Mouse (Mus musculus) cerebellum, postnatal 4 days (tissue): ENCODE measurements around the gene Zscan18.
"Not testable (repeated sequence)": the region's sequence is repeated elsewhere in the genome, so short reads cannot be mapped to it uniquely, and the experiment has no call there.

Experiments used
- DNase-seq, 2 experiments: peaks; one replicate each; pipeline ENCODE4 v3.0.0; 2022; ENCODE audit warnings: low spot score in 2 of 2, mixed read lengths in 1 of 2

The Zscan18 gene

DNA sequence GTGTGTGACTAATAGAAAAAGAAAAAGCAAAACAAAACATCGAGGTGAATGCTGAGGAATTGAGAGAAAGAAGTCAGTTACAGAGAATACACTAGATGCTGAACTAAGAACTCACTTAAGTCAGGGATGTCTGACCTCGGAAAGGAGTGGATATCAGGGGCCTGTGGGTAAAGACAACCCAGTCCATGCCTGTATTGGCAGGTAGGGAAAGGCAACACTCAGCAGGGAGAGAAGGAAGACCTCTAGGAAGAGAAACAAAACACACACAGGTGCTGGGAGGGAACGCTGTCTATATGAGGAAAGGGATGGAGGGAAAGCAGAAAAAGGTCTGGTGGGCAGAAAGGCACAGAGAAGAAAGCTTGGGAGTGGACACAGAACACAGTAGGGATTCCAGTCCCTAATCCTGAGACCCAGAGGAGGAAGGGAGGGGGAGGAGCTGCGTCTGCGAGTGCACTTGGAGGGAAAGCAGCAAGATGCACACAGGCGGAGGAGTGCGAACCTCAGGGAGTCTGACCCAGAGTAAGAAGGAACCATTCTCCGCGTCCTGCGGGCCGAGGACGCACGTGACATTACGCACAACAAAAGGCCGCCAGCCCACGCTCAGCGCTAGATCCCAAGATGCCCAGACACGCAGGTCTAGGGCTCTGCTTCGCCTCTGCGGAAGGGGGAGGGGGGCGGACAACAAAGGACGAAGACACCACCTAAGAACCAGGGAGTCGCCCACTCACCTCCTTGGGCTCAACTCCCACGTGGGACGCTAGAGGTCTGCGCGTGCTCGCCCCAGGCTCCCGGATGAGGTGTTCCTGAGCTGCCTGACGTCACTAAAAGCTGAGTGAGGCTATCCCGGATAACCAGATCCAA, at the start of gene Zscan18:
Zscan18 (minus strand) TSS at position 770 of the 861 bp plus-strand sequence.
- peak; percentile 49 to 74 for DNase-seq

DNA sequence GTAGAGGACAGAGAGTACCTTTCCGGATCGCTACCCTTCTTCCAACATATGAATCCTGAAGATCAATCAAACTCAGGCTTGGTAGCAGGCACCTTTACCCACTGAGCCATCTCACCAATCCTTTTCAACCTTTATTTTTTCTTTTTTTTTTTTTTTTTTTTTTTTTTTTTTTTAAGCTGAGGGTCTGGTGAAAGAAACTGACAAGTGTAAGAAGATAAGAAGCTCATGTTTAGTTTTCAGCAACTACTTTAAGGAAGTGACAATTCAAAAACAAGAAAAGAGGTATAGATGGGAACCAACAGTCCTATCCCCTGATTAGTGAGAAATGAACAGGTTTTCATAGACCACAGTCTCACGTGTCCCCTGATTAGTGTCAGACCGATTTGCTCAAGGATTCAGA, 32.3 kb upstream of the Zscan18 start:
- no peak for DNase-seq

DNA sequence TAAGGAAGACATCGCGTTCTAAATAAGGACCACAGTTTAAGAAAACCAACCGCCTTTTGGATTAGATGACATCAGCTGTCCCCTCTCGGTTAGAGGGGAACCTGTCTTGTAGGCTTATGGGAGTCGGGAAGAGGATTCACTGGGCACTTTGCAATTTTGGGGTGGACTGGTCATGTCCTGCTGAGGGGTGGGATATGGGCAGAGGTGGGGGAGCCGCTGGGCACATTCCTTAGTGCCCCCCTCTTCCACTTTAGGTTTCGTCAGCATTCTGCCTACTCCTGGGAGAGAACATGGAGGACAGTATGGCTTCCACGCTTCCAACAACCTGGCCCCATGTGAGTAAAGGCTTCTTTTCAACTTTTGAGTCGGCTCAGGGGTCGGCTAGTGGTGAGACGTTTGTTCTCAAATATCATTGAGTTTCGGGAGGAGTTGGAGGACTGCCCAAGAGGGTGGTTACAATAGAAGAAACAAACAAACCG, 31.8 kb upstream of the Zscan18 start:
- peak in 1 of 2 experiments; percentile 10 for DNase-seq

DNA sequence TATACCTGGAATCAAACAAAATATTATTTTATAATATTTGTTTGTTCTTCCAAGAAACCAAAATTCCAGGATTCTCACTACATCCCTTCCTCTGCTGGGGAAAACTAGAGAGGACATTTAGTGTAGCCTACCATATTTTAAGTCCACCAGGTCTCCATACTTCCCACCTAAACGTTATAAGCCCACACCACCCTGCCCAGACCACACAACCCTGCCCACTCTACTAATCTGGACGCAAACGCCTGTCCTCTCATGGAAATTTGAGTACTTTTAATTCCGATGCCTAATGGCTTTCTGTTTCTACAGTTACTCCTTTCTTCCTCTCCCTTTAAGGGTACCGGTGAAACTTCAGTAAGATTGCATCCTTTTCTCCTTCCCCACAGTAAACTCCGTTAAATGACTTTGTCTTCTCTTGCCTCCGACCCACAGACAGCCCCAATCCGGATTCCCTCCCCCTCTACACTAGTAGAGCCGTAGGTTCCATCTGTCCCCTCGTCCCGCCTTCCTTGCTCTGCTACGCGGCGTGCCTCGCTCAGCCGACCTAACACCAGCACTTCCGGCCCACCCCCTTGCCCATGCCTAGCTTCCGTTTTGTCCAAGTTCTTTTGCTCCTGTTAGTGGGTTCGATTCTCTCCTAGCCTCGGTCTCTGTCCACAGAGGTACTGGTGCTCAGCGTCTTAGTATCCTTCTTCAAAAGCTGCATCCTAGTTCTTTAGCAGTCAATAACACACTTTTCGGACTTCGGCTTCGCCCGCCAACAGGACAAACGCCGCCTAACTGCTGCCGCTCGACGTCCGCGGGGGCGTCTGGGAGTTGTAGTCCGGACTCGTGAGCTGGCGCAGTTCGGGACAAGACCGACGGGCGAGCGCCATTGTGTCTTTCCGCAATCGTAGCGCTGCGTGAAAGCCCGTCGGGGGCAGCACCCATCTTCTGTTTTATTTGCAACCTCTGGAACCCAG, 31.0 kb upstream of the Zscan18 start, which contains the start of gene Zfp110:
Zfp110 (plus strand) TSS at position 600 of the 959 bp plus-strand sequence.
- peak; percentile 54 to 79 for DNase-seq

DNA sequence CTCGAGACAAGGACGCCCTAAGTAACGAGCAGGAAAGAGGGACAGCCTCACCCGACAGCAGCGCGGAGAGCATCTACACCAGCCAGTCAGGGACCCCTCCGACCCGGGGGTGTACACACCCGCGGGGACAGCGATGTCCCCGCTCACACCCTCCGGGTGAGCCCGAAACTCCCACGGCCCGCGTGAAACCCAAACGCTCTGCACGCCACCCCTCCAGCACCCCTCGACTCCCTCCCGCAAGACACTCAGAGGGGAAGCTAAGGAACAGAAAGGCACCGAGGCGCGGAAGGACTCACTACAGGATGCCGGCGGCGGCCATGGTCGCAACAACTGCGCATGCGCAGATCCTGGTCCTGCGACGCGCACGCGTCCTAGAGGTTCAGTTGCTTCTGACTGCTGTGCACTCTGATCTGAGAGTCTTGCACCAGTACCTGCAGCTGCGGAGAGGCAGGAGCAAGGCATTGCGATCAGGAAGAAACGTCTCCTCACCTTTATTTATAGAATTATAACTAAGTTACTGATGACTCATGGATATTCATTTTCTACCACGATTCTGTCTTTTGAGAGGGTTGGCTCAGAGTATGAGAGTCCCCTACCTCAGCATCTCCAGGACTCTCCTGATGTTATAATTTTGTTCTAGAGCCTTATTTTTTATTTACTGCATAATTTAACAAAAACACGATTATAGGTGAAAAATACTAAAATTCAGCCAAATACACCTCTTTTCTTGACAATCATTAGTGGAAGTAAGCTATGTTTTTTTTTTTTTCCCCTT, 15.3 kb upstream of the Zscan18 start, which contains the start of gene Zfp329:
Zfp329 (minus strand) TSS at position 338 of the 775 bp plus-strand sequence.
- DNase-seq, result peak; percentile 83 to 92

DNA sequence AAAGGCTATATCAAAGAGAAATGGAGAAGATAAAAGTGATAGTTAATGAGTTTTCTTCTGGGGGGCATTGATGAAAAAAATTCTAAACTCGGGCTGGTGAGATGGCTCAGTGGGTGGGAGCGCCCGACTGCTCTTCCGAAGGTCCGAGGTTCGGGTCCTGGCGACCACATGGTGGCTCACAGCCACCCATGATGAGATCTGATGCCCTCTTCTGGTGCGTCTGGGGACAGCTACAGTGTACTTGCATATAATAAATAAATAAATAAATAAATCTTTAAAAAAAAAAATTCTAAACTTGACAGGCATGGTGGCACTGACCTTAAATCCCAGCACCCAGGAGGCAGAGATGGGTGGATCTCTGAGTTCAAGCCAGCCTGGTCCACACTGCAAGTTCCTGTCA, 12.1 kb upstream of the Zscan18 start:
- no peak for DNase-seq

DNA sequence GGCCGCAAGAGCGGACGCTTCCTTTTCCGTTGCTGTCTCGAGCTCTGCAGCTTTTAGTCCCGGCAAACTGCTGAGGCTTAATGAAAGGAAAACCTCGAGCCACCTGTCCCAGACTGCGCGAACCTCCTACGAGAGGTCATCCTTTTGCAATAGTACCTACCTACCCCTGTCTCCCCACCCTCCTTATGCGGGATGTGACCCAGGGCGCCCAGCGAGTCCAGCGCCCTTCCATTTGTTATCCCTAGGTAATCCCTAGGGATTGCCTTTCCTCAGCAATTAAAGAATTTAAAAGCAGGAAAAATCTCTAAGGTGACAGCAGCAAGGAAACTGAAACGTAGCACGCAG, 264 bp upstream of the Zscan18 start:
- no peak for DNase-seq

DNA sequence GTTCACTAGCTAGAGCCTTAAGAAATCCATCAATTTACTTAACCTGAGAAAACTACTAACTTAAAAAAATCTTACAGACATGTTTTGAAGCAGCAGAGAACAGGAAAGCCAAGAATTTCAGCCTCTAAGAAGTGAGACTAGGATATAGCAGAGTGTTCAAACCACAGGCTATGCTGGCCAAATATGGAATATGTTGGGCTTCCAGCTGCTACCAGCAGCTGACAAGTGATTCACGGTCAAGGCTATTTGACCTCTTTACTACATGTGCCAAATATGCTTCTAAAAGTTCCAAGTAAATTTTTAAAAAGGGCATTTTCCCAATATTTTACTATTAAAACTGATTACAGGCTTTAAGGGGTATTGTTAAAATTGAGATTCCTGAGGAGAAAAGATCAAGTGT, 3.9 kb downstream of the Zscan18 start:
- DNase-seq, result no peak

DNA sequence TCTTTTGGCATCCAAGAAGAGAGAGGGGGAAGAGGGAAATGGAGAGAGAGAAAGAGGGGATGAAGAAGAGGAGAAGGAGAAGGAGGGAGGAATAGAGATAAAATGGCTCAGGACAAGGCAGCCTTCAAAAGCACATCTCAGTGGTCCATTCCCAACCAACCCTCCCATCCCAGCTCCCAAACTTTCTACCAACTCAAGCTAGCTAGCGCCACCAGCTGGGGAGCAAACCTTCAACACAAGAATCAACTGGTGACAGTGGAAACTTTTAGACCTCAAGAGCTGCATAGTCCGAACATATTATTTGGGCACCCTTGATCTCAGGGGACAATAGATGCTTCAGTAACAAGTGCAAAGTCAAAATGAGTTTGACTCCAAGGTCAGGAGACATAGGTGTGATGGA, 5.5 kb downstream of the Zscan18 start:
- DNase-seq, result no peak

DNA sequence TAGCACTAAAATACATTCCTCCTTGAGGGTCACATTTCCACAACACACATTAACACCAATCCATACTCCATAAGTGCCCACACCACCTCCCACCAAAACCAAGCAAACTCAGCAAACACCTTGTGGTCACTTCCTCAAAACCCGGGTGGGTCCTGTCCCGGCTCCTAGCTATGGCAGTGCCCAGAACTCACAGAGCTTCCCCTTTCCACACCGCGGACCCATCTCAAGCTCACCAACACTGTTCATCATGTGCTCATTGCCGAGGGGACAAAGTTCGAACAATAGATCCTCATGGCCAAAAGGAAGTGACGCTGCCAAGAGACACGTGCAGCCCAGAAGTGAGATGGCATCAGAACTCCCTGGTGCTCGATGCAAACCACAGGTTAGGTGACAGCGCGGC, 10.8 kb downstream of the Zscan18 start:
- not testable (repeated sequence) for DNase-seq

DNA sequence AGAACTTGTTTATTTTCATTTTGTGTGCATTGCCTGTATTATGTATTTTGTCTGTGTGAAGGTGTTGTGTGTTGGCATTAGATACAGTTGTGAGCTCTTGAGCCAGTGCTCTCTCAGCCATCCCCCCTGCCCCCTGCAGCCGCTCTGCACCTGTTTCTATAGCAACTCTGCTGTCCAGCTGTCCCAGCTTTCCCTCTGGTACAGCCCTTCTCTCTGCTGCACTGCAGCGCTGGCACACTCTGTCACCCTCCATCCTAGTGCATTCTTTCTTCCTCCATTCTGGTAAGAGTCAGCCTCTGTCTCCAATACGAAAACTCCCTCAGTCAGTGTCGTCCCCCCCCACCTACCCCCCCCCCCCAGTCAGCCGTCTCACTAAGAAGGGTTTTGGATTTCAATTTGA, 15.4 kb downstream of the Zscan18 start:
- DNase-seq, result no peak

DNA sequence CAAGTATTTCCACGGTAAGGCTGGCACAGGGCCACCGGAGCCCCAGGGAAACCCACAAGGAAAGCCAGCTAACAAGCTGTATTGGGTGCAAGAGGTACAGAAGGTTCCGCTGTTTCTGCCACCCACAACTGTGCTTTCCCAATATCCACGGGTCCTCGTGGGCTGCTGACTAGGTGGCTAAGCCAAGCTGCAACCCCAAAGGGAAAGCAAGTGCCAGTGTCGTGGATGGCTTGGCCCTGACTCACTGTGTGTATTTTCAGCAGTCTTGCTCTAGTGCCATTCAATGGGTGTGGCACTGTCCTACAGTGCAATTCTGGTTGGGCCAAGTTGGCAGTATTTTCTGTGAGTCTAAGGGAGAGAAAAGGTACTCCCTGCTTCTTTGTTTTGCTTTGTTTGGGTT, 16.1 kb downstream of the Zscan18 start:
- DNase-seq, result no peak

DNA sequence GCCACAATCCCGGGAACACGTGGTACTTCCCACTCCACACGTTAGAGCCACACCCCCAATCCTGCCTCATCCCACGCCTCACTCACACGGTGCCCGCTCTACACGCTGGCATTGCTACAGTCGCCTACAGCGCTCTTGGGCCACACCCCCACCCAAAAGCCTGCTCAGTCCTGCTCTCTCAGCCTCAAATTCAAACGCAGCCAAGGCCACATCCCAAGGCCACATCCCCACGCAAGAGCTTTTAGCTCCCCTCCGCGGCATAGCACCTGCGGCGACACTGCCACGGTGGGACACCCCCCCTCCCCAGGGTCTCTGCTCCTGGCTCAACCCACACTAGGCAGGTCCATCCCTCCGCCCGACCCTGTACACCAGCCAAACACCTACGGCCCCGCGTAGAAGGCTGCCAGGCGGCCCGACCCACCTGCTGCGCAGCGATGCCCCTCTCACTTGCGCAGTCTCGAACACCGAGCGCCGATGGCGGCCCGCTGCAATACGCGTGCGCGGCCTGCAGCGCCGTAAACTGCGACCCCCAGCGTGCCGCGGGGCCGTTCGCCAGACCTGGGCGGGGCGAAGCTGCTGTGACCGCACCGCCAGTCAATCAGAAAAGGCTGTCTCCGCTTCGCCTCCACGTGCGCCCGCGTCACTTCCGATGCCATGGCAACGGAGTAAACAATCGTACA, 23.1 kb downstream of the Zscan18 start:
- DNase-seq, result peak; percentile 85 to 93

DNA sequence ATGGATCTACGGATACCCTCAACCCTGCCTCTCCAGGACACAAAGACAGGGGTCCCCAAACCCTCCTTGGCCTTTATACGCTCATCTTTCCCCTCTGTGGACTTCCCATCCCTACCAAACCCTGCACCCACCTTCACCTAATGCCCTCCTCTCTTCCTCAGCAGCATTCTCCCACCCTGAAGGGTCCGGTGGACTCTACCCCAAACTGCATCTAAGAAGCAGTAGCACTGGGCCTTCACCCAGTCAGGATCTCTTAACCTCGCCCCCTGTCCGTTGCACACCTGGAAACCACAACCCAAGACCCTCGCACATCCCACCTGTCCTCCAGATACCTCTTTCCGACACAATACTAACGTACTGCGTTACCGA, 23.7 kb downstream of the Zscan18 start:
- no peak for DNase-seq

DNA sequence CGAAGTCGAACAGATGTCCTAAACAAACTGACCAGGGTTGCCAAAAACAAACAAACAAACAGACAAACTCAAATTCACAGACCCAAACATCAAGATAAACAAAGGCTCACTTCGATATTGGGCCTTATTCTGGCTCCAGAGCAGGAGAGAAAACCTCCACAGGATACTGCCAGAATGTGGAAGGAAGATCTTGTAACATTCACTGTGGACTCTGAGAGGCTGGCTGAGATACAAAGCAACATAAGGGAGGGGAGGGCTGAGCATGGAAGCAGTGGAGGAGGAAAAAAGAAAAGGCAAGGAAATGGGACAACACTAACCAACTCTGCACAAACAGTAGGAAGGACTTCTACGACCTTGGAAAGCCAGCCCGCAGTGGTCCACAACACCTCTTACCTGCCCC, 24.3 kb downstream of the Zscan18 start:
- no peak for DNase-seq

DNA sequence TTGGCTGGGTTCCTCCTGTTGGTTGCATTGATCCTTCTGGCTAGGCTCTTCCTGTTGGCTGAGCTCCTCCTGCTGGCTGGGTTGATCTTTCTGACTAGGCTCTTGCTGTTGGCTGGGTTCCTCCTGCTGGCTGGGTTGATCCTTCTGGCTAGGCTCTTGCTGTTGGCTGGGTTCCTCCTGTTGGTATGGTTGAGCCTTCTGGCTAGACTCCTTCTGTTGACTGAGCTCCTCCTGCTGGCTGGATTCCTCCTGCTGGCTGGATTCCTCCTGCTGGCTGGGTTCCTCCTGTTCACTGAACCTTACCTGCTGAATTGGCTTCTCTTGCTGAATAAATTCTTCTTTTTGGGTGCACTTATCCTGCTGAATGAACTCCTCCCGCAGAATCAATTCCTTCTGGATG, 28.8 kb downstream of the Zscan18 start:
- peak in 1 of 2 experiments; percentile 69 for DNase-seq

DNA sequence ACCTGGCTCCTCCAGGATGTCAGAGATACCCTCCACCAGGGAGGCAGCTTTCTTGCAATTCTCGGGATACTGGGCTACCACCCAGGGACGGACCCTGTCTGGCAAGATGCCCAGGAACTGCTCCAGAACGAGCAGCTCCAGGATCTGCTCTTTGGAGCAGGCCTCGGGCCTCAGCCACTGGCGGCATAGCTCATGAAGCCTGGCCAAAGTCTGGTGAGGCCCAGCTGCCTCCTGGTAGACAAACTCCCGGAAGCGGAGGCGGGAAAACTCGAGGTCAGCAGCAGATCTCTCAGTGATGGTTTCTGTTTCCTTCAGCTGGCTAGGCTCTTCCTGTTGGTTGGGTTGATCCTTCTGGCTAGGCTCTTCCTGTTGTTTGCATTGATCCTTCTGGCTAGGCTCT, 29.3 kb downstream of the Zscan18 start:
- no peak for DNase-seq

DNA sequence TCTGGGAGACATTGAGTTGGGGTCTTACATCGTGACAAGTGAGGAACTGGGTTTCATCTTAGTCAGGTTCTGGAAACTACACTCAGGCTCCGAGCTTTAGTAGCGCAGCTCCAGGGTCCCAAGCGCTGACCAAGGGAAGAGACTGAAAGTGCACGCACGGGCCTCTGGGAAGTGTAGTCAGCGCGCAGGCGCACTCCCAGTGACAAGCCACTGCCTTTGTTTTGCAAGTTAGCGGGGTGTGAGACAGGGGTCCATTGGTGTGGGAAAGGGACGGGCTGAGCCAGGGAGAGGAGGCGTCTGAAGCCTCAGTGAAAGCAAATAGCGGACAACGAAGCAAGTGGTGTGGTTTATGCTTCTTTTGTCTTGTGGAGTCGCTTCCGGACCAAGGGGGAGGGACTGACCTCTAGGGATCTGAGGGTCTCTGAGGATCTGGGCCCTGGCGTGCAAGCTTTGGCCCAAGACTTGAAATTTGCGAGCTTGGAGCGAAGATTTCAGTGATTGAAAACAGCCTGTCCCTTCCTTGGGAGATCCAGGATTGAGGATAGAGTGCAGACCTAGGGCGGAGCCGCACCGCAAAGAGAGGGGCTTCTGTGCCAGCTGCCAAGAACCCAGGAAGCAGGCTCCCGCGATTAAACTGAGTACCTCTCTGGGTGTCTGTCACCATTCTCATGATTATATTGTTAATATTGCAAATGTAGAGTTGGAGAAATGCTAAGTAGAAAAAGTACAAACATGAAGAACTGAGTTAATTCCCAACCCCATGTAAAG, 53.8 kb downstream of the Zscan18 start:
- DNase-seq, result no peak

DNA sequence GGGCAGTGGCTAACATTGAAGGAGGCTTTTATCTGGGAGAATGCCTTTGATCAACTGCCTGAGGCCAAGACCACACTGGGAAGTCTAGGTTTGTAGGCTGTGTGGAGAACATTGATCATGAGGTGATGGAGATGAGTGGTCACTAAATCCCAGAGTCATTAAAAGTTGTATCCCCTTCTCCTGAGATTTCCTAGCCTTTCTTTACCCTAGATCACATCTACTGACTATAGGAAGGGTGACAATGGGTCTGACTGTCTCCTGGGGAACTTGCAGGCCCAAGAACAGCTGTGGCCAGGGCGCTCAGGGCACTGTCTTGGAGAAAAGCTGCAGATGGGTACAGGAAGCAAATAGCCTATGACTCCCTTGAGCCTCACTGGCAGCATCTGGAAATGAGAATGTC, 68.5 kb downstream of the Zscan18 start, which contains the start of gene Vmn2r56:
Vmn2r56 (minus strand) TSS at position 101 of the 400 bp plus-strand sequence.
- DNase-seq, result no peak
